Mouse (Mus musculus) fat pad, adult 2 months (tissue): ENCODE results near the gene Gsk3b.
"Not testable (repeated sequence)": the region's sequence is repeated elsewhere in the genome, so short reads cannot be mapped to it uniquely, and the experiment has no call there.

Source experiments
- DNase-seq: peaks from one replicate; pipeline ENCODE4 v3.0.0-alpha.2; 2011; ENCODE audit warnings: low read depth, low spot score; ENCODE audit errors: extremely low read depth

Gsk3b gene

GRCm38 (mm10) chr16:38099325-38099724 lies 10.5 kb downstream of the Gsk3b start:
- no peak for DNase-seq

GRCm38 (mm10) chr16:38100569-38100968 lies 11.8 kb downstream of the Gsk3b start:
- no peak for DNase-seq

GRCm38 (mm10) chr16:38105453-38105852 lies 16.7 kb downstream of the Gsk3b start:
- DNase-seq: no peak

GRCm38 (mm10) chr16:38106542-38106941 lies 17.7 kb downstream of the Gsk3b start:
- DNase-seq: no peak

- no peak for DNase-seq
Measured at GRCm38 (mm10) chr16:38110001-38110400, 21.2 kb downstream of the Gsk3b start.

- no peak for DNase-seq
Measured at GRCm38 (mm10) chr16:38110575-38110974, 21.8 kb downstream of the Gsk3b start.

GRCm38 (mm10) chr16:38114074-38114473 lies 25.3 kb downstream of the Gsk3b start:
- no peak for DNase-seq

- DNase-seq: not testable (repeated sequence)
Measured at GRCm38 (mm10) chr16:38117909-38118308, 29.1 kb downstream of the Gsk3b start.

GRCm38 (mm10) chr16:38118723-38119122 lies 29.9 kb downstream of the Gsk3b start:
- no peak for DNase-seq

- DNase-seq: no peak
Measured at GRCm38 (mm10) chr16:38119286-38119685, 30.5 kb downstream of the Gsk3b start.

- no peak for DNase-seq
Measured at GRCm38 (mm10) chr16:38129171-38129570, 40.4 kb downstream of the Gsk3b start.

- no peak for DNase-seq
Measured at GRCm38 (mm10) chr16:38131041-38131440, 42.2 kb downstream of the Gsk3b start.

- DNase-seq: no peak
Measured at GRCm38 (mm10) chr16:38131756-38132155, 43.0 kb downstream of the Gsk3b start.

- DNase-seq: no peak
Measured at GRCm38 (mm10) chr16:38132210-38132609, 43.4 kb downstream of the Gsk3b start.

- no peak for DNase-seq
Measured at GRCm38 (mm10) chr16:38137296-38137695, 48.5 kb downstream of the Gsk3b start.

- no peak for DNase-seq
Measured at GRCm38 (mm10) chr16:38144898-38145297, 56.1 kb downstream of the Gsk3b start.

- no peak for DNase-seq
Measured at GRCm38 (mm10) chr16:38150555-38150954, 61.8 kb downstream of the Gsk3b start.

- no peak for DNase-seq
Measured at GRCm38 (mm10) chr16:38157854-38158622, 69.2 kb downstream of the Gsk3b start.

- DNase-seq: no peak
Measured at GRCm38 (mm10) chr16:38162019-38162418, 73.2 kb downstream of the Gsk3b start.

- DNase-seq: no peak
Measured at GRCm38 (mm10) chr16:38164811-38165591, 76.2 kb downstream of the Gsk3b start.

GRCm38 (mm10) chr16:38168971-38169370 lies 80.2 kb downstream of the Gsk3b start:
- DNase-seq: no peak

- DNase-seq: peak; percentile 68
Measured at GRCm38 (mm10) chr16:38179150-38179549, 90.3 kb downstream of the Gsk3b start.
